Mouse (Mus musculus) heart, postnatal 0 days (tissue): ENCODE data around the gene Ttc6. TPM values are rescaled to one million over a fixed set of nuclear protein-coding genes. Genes with fewer than 3 reads are reported as not detected.

Experiments
- ATAC-seq: fragments of 200-750 bp; cut with Nextera tagmentation; 2 replicates; pipeline ENCODE4 v1.8.0; 2017; ENCODE audit warnings: low read depth, moderate number of reproducible peaks, moderate library complexity; ENCODE audit not compliant: insufficient read depth
- DNase-seq: peaks from one replicate; pipeline ENCODE4 v3.0.0-alpha.2; 2016; ENCODE audit warnings: low spot score
- H3K27ac ChIP-seq: fragments of 300-500 bp; sonication (generic); 2 replicates; pipeline ENCODE4 v1.5.1; 2014; ENCODE audit warnings: low read depth, mild to moderate bottlenecking
- H3K27me3 ChIP-seq: fragments of 300-500 bp; sonication (generic); 2 replicates; pipeline ENCODE4 v1.6.1; 2014; ENCODE audit warnings: low read length, mixed read lengths; ENCODE audit not compliant: control insufficient read depth, insufficient read depth
- H3K36me3 ChIP-seq: fragments of 300-500 bp; sonication (generic); replicated peaks from 2 replicates; pipeline ENCODE4 v1.6.1; 2014; ENCODE audit warnings: low read length, mixed read lengths; ENCODE audit not compliant: control insufficient read depth, insufficient read depth
- H3K4me1 ChIP-seq: fragments of 300-500 bp; sonication (generic); 2 replicates; pipeline ENCODE4 v1.6.1; 2014; ENCODE audit warnings: antibody characterized with exemption; ENCODE audit not compliant: control insufficient read depth, insufficient read depth
- H3K4me2 ChIP-seq: fragments of 300-500 bp; sonication (generic); 2 replicates; pipeline ENCODE4 v1.6.1; 2014; ENCODE audit warnings: low read depth, mild to moderate bottlenecking, low read length, moderate library complexity
- H3K4me3 ChIP-seq: fragments of 300-500 bp; sonication (generic); 2 replicates; pipeline ENCODE4 v1.5.1; 2014; ENCODE audit warnings: low read depth, low read length
- H3K9ac ChIP-seq: fragments of 300-500 bp; sonication (generic); replicated peaks from 2 replicates; pipeline ENCODE4 v1.6.1; 2014; ENCODE audit warnings: low read depth, low read length, mixed read lengths
- H3K9me3 ChIP-seq: fragments of 300-500 bp; sonication (generic); replicated peaks from 2 replicates; pipeline ENCODE4 v1.6.1; 2016; ENCODE audit warnings: low read length; ENCODE audit not compliant: control insufficient read depth
- CTCF ChIP-seq: IDR thresholded peaks from 2 replicates; pipeline ENCODE4 v1.5.1; 2016; ENCODE audit warnings: antibody characterized with exemption, control low read depth, low read depth
- EP300 ChIP-seq: IDR thresholded peaks from 2 replicates; pipeline ENCODE4 v1.6.1; 2016; ENCODE audit warnings: antibody characterized with exemption, low read depth
- WGBS: fragments of 180-500 bp; shearing (Covaris S2); extraction: QIAGEN DNeasy Blood & Tissue Kit; methylation state at CpG from one replicate; pipeline ENCODE4 v1.1.7; 2014; 5-methylcytosine and 5-hydroxymethylcytosine counted together
- polyA plus RNA-seq: library from polyadenylated mRNA; unstranded; fragments of >200 nt; fragmentation: Nextera tagmentation; extraction: Ambion mirVana; gene quantifications from 2 replicates; pipeline ENCODE4 v1.2.1, GENCODE M21; 2015
- total RNA-seq: library from RNA; depleted of rRNA; stranded (reverse); fragments of >200 nt; gene quantifications from 2 replicates; pipeline ENCODE4 v1.2.3, GENCODE M21; 2014; ENCODE audit warnings: low replicate concordance

Ttc6 gene
- total and polyA plus RNA-seq, 2 experiments from 2014 or later, result 0.15 TPM; not detected in 1

DNA sequence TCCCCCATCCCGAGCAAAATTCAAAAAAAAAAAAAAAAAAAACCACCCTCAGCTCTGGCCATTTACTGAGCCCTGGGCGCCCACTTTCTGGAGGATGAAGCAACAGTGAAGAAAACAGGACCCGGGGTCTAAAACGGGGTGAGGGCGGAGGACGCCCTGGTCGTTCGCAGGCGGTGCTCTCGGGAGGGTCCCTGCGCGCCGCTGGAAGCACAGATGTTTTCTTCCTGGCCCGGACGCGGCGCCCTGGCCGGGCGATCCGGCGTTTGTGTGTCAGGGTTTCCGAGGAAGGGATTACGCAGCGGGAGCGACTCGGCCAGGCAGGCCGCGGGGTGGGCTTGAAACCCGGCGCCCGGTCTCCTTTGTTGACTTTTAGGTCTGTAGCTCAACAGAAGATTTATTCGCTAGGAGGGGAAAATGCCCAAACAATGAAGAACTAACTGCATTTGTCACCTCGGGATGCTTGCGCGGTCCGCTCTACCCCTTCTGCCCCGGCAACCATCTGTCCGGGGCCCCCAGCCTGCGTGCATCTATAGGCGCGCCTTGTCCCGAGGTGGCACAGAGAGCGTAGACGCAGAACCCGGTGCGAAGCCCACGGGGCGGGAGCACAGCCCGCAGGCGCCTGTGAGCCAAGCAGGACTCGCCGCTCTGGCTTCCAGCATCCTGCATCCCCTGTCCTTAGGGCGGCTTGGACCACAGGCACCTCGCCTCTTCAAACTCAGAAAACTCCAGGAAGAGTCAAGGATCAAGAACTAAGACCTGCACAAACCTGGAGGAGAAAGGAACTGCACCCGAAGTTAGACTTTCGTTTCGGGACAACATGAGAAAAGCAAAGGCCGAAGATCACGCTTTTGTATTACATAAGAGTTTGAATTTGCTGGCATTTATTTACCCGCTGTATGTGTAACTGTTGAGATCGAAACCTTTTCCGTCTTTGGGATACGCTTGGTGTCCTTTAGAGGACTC lies 25.0 kb upstream of the Ttc6 start:
- Histone ChIP-seq H3K27me3 (peaks cover 90% of the 10 kb centered on the region), H3K27ac (no peak overlapping the region), H3K9me3 (no peaks in the 10 kb centered on the region), H3K4me2 (peak overlapping the region; percentile 54), H3K4me1 (no peaks in the 10 kb centered on the region), H3K9ac (no peak overlapping the region), H3K36me3 (no peaks in the 10 kb centered on the region), H3K4me3 (peak overlapping the region; percentile 40)
- ATAC-seq (no peak), DNase-seq (no peak)
- TF ChIP-seq EP300 (no peak), CTCF (no peak)
- 1% methylated on average over 63 of the region's 63 CpGs for WGBS

DNA sequence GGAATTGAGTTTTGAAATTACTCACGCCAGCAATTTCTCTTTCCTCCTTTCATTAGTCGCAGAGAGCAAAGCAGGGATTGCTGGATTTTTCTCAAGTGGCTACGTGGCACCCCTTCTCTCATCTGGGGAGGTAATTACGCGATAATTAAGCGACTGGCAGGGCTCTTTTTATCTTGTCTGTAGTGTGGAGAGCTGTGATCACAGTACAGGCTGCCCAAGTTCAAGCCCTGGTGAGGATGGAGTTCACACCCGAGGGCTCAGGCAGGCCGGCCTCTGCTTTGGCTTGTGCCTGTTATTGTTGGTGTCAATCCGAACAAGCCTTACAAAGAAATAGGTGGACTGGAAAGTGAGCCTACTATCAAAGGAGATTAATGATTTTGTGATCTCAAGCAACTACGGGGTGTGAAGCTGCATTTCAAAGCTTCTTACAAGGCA lies 24.3 kb upstream of the Ttc6 start:
- no peaks in the 10 kb centered on the region for H3K36me3 ChIP-seq
- H3K9me3 ChIP-seq, result no peaks in the 10 kb centered on the region
- H3K27me3 ChIP-seq, result peaks cover 90% of the 10 kb centered on the region
- H3K9ac ChIP-seq, result no peak overlapping the region
- ATAC-seq (no peak), DNase-seq (no peak)
- H3K4me1 ChIP-seq, result no peaks in the 10 kb centered on the region
- TF ChIP-seq CTCF (no peak), EP300 (no peak)
- peak overlapping the region; percentile 54 for H3K4me2 ChIP-seq
- H3K4me3 ChIP-seq, result peak overlapping the region; percentile 40
- no peak overlapping the region for H3K27ac ChIP-seq
- WGBS, result 3% methylated on average over 10 of the region's 10 CpGs

DNA sequence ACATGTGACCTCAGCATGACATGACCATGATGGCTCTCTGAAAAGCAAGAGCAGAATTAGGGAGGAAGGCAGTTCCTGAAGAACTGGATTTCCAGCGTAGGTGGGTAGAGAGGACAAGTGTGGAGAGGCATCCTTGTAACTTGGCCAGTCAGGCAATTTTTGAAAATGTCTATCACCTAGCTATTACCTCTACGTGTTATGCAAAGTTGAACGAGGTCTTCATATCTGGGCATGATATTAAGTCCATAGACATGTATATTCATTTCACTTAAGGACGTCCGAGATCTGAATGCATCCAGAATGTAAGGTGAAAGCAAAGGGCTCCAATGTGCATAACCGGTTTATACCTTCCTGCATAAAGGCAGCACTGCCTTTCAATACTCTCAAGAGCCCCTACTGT lies 22.8 kb upstream of the Ttc6 start:
- ATAC-seq (no peak), DNase-seq (no peak)
- Histone ChIP-seq H3K4me1 (no peaks in the 10 kb centered on the region), H3K27ac (no peak overlapping the region), H3K4me2 (no peak overlapping the region), H3K9me3 (no peaks in the 10 kb centered on the region), H3K4me3 (no peak overlapping the region), H3K9ac (no peak overlapping the region), H3K36me3 (no peaks in the 10 kb centered on the region), H3K27me3 (peaks cover 89% of the 10 kb centered on the region)
- 12% methylated on average over 6 of the region's 6 CpGs for WGBS
- no peak for TF ChIP-seq CTCF
- no peak for TF ChIP-seq EP300

DNA sequence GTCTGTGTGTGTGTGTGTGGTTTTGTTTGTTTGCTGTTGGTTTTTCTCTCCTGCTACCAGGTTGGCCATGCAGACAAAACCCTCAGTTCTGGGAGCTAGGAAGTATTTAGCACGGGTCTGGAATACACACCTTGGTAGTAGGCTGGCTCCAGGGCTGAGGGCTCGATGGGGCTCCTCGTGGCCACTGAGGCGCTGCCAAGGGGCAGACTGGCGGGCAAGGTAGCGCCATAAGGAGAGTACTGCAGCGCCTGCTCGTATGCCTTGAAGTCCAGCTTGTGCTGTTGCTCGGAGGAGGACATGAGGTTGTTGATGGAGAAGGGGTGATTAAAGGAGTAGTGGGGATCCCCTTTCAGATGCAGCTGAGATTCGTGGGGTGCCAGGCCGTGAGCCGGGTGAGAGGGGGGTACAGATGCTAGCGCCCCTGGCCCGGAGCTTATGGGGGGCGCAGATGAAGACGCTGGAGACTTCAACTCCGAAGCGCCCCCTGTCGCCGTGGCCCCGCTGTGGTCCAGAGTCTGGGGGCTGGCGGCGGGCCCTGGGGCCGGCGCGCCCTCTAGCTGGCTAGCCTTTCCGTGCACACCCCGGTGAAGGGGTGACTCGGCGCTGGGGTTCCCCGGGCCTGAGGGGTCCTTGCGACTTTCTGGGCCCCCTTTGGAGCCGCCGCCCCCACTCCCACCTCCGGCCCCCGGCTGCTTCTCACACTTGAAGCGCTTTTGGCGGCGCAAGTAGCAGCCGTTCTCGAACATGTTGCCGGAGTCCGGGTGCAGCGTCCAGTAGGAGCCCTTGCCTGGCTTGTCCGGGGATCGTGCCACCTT lies 21.8 kb upstream of the Ttc6 start:
- no peak overlapping the region for H3K9ac ChIP-seq
- H3K9me3 ChIP-seq, result no peaks in the 10 kb centered on the region
- WGBS, result 2% methylated on average over 39 of the region's 46 CpGs
- no peak overlapping the region for H3K27ac ChIP-seq
- H3K4me1 ChIP-seq, result no peaks in the 10 kb centered on the region
- H3K4me2 ChIP-seq, result no peak overlapping the region
- H3K27me3 ChIP-seq, result peaks cover 89% of the 10 kb centered on the region
- DNase-seq, result no peak
- no peaks in the 10 kb centered on the region for H3K36me3 ChIP-seq
- H3K4me3 ChIP-seq, result 0 out of 2 replicates have a peak overlapping the region, but pooled peaks have one; percentile 1
- no peak for ATAC-seq
- TF ChIP-seq EP300 (no peak), CTCF (no peak)

DNA sequence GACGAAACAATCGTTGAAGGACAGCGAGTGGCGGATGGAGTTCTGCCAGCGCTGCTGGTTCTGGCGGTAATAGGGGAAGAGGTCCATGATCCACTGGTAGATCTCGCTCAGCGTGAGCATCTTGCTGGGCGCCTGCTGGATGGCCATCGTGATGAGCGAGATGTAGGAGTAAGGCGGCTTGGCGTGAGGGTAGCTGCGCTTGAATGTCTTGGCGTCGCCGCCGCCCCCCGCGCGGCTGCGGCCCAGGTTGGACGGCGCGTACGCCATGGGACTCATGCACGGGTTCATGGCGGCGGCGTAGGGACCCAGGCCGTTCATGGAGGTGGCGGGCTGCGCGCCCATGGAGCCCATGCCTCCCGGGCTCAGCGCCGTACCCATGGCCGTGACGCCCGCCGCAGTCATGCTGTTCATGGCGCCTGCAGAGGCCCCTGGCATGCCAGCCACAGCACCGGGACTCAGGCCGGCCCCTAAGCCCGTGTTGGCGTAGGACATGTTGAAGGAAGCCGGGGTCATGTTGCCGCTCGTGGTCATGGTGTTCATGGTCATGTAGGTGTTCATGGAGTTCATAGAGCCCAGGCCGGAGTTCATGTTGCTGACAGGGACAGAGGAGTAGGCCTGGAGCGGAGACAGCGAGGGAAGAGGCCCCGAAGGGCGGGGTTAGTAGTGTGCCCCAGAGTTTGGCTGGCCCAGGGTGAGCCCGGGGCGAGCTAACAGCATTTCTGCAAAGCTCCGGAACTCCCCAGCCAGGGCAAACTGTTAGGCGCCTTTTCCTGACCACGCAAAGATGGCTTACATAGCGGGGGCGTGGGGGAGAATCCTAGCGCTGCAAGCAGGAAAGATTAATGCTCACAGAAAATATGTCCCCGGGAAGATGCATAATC lies 20.9 kb upstream of the Ttc6 start:
- 0 out of 2 replicates have a peak overlapping the region, but pooled peaks have one; percentile 1 for H3K4me3 ChIP-seq
- no peaks in the 10 kb centered on the region for H3K9me3 ChIP-seq
- no peak overlapping the region for H3K27ac ChIP-seq
- H3K36me3 ChIP-seq, result no peaks in the 10 kb centered on the region
- ATAC-seq (no peak), DNase-seq (no peak)
- H3K4me2 ChIP-seq, result no peak overlapping the region
- H3K27me3 ChIP-seq, result peaks cover 94% of the 10 kb centered on the region
- no peak overlapping the region for H3K9ac ChIP-seq
- WGBS, result 3% methylated on average over 61 of the region's 63 CpGs
- no peaks in the 10 kb centered on the region for H3K4me1 ChIP-seq
- TF ChIP-seq EP300, result no peak
- no peak for TF ChIP-seq CTCF
